19 mouse cellular contexts compared by ENCODE assay signal in the genomic region with DNA sequence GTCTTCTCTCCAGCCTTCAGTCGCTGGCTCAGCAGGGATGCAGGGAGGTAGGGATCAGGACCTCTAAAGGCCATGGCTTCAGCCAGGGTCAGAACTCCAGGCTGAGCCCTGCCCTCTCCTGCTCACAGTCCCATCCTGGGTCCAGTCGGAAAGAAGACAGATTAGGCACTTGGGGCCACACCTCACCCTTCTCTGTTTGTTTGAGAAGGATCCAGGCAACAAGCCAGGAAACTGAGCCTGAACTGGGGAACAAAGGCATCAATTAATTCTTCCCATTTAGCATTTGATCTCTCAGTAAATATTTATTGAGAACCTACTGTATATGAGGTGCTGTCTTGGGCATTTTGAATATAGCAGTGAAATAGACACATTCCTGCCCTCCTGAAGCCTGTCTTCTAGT. TPM values are rescaled to one million over a fixed set of nuclear protein-coding genes. Genes with fewer than 3 reads are reported as not detected.
DNase-seq lines count a peak whose midpoint lies in the region; ATAC-seq and TF ChIP-seq lines count a peak whose summit lies in the region.
"Had no signal": no experiment of that assay in that cellular context is flagged by ENCODE, and none has a peak within 500 bp of the region (broad histone marks: within the 10 kb centered on the region; RNA-seq: fewer than 3 reads in every experiment).

Gene Ccdc33, minus strand, starts transcription at position 153 of the 400 bp plus-strand sequence.

- H3K36me3 ChIP-seq in hindbrain, embryonic 10.5 days = no peaks in the 10 kb centered on the region
- no peaks in the 10 kb centered on the region for H3K36me3 ChIP-seq in hindbrain, embryonic 14.5 days (replicated peaks; ENCODE audit: control insufficient read depth, insufficient read depth)
- no peaks in the 10 kb centered on the region for H3K36me3 ChIP-seq in lung, postnatal 0 days (ENCODE audit: insufficient read depth, low read length)
- H3K36me3 ChIP-seq in embryonic facial prominence, embryonic 10.5 days (replicated peaks) = no peaks in the 10 kb centered on the region
- H3K36me3 ChIP-seq: forebrain, embryonic 15.5 days; heart, embryonic 13.5 days; hindbrain, embryonic 12.5 days had no signal

- 41% methylated on average over 2 of the region's 2 CpGs for WGBS in hindbrain, embryonic 10.5 days
- 35% methylated on average over 2 of the region's 2 CpGs for WGBS in hindbrain, embryonic 14.5 days
- WGBS in lung, postnatal 0 days = 14% methylated on average over 2 of the region's 2 CpGs
- 27% methylated on average over 2 of the region's 2 CpGs for WGBS in embryonic facial prominence, embryonic 10.5 days

- no peak within 1 kb of the TSS for H3K4me2 ChIP-seq in hindbrain, embryonic 14.5 days (replicated peaks)
- no peak within 1 kb of the TSS for H3K4me2 ChIP-seq in lung, postnatal 0 days (replicated peaks; ENCODE audit: low read depth, low read length)
- H3K4me2 ChIP-seq: forebrain, embryonic 15.5 days; heart, embryonic 13.5 days; hindbrain, embryonic 12.5 days had no signal

- no peak for DNase-seq in hindbrain, embryonic 10.5 days (ENCODE audit: low spot score)
- no peak for DNase-seq in hindbrain, embryonic 14.5 days (ENCODE audit: low spot score)
- peak; percentile 59 for DNase-seq in lung, postnatal 10 days
- no peak for DNase-seq in lung, postnatal 0 days (ENCODE audit: low spot score)
- no peak for DNase-seq in embryonic facial prominence, embryonic 10.5 days (ENCODE audit: low spot score)
- DNase-seq in lung, postnatal 36 days = peak; percentile 34
- DNase-seq in layer of hippocampus, adult 9-11 months = no peak
- DNase-seq: adrenal gland, postnatal 14 days; cerebellum, adult 11-12 months; cerebellum, adult 9-10 months; cerebellum, postnatal 25 days; gastrocnemius, postnatal 36 days; heart, adult 11 months; heart, postnatal 36 days had no signal

- no peaks in the 10 kb centered on the region for H3K9me3 ChIP-seq in hindbrain, embryonic 10.5 days
- no peaks in the 10 kb centered on the region for H3K9me3 ChIP-seq in hindbrain, embryonic 14.5 days (ENCODE audit: control insufficient read depth, low read length)
- no peaks in the 10 kb centered on the region for H3K9me3 ChIP-seq in lung, postnatal 0 days (ENCODE audit: low read length)
- no peaks in the 10 kb centered on the region for H3K9me3 ChIP-seq in embryonic facial prominence, embryonic 10.5 days
- H3K9me3 ChIP-seq: forebrain, embryonic 15.5 days; heart, embryonic 13.5 days; hindbrain, embryonic 12.5 days had no signal

- no peak for TF ChIP-seq EP300 in lung, postnatal 0 days (IDR thresholded peaks at IDR 0.05)

- H3K27ac ChIP-seq in hindbrain, embryonic 10.5 days = 0 out of 2 replicates have a peak within 1 kb of the TSS, but pooled peaks have one; percentile 3
- no peak within 1 kb of the TSS for H3K27ac ChIP-seq in hindbrain, embryonic 14.5 days
- no peak within 1 kb of the TSS for H3K27ac ChIP-seq in lung, postnatal 0 days (ENCODE audit: low read length)
- H3K27ac ChIP-seq in embryonic facial prominence, embryonic 10.5 days (replicated peaks) = peak within 1 kb of the TSS; percentile 36; the same call in 1 of the 2 replicates
- H3K27ac ChIP-seq: heart, embryonic 13.5 days; hindbrain, embryonic 12.5 days had no signal

- peaks cover 70% of the 10 kb centered on the region for H3K27me3 ChIP-seq in hindbrain, embryonic 10.5 days (ENCODE audit: insufficient read depth, poor library complexity, severe bottlenecking)
- peaks cover 5% of the 10 kb centered on the region; the same call in 1 of the 2 replicates for H3K27me3 ChIP-seq in hindbrain, embryonic 14.5 days (ENCODE audit: control insufficient read depth, insufficient read depth, low read length)
- H3K27me3 ChIP-seq in lung, postnatal 0 days (replicated peaks; ENCODE audit: insufficient read depth, low read length) = no peaks in the 10 kb centered on the region
- peaks cover 32% of the 10 kb centered on the region for H3K27me3 ChIP-seq in embryonic facial prominence, embryonic 10.5 days (replicated peaks; ENCODE audit: low read depth, poor library complexity, severe bottlenecking)
- H3K27me3 ChIP-seq: forebrain, embryonic 15.5 days had no signal

- H3K9ac ChIP-seq in hindbrain, embryonic 14.5 days = no peak within 1 kb of the TSS
- H3K9ac ChIP-seq in lung, postnatal 0 days (replicated peaks; ENCODE audit: low read depth) = no peak within 1 kb of the TSS
- H3K9ac ChIP-seq: forebrain, embryonic 15.5 days; heart, embryonic 13.5 days; hindbrain, embryonic 12.5 days had no signal

- TF ChIP-seq CTCF in lung, postnatal 0 days (IDR thresholded peaks at IDR 0.05) = no peak

- ATAC-seq in hindbrain, embryonic 14.5 days (ENCODE audit: low FRiP score) = no peak
- ATAC-seq in lung, postnatal 0 days = no peak
- ATAC-seq: forebrain, embryonic 15.5 days had no signal

- H3K4me1 ChIP-seq in hindbrain, embryonic 10.5 days (replicated peaks) = peaks cover 61% of the 10 kb centered on the region
- H3K4me1 ChIP-seq in hindbrain, embryonic 14.5 days (replicated peaks; ENCODE audit: control insufficient read depth, insufficient read depth, low read length) = peaks cover 25% of the 10 kb centered on the region
- H3K4me1 ChIP-seq in lung, postnatal 0 days (ENCODE audit: insufficient read depth, low read depth, low read length) = no peaks in the 10 kb centered on the region
- peaks cover 60% of the 10 kb centered on the region for H3K4me1 ChIP-seq in embryonic facial prominence, embryonic 10.5 days

- no peak within 1 kb of the TSS for H3K4me3 ChIP-seq in hindbrain, embryonic 10.5 days
- no peak within 1 kb of the TSS for H3K4me3 ChIP-seq in hindbrain, embryonic 14.5 days (replicated peaks; ENCODE audit: low read length)
- H3K4me3 ChIP-seq in lung, postnatal 0 days (ENCODE audit: low read depth, low read length) = no peak within 1 kb of the TSS
- H3K4me3 ChIP-seq in embryonic facial prominence, embryonic 10.5 days = no peak within 1 kb of the TSS
- H3K4me3 ChIP-seq: forebrain, embryonic 15.5 days; heart, embryonic 13.5 days; hindbrain, embryonic 12.5 days had no signal

RNA-seq across cellular contexts. Expression of gene Ccdc33, which starts in this region (rescaled TPM):
- 0.90 and 0.99 TPM in 2 replicates for polyA plus RNA-seq in hindbrain, embryonic 10.5 days (2016; fragmentation: Nextera tagmentation; extraction: Ambion mirVana)
- polyA plus RNA-seq in hindbrain, embryonic 14.5 days (2014; fragmentation: Nextera tagmentation; extraction: Ambion mirVana) = 0.13 and 0.43 TPM in 2 replicates
- 3.0 and 3.3 TPM in 2 replicates for polyA plus RNA-seq in lung, postnatal 0 days (2015; fragmentation: Nextera tagmentation; extraction: Ambion mirVana)
- polyA plus RNA-seq in embryonic facial prominence, embryonic 10.5 days (2016; fragmentation: Nextera tagmentation; extraction: Ambion mirVana) = 0.36 and 0.56 TPM in 2 replicates
- polyA plus RNA-seq: C2C12; heart, postnatal 0 days had no signal

Comparison
In these comparisons a context has a peak if more than half of its experiments do, and no peak if none do; other contexts are left out.
1. DNase-seq: peak in lung, postnatal 10 days (single experiment) and lung, postnatal 36 days (single experiment); none in hindbrain, embryonic 10.5 days (single experiment), hindbrain, embryonic 14.5 days (single experiment), lung, postnatal 0 days (single experiment), embryonic facial prominence, embryonic 10.5 days (single experiment) and layer of hippocampus, adult 9-11 months (single experiment).
2. H3K27ac ChIP-seq: peak in hindbrain, embryonic 10.5 days (single experiment) and embryonic facial prominence, embryonic 10.5 days (single experiment); none in hindbrain, embryonic 14.5 days (single experiment) and lung, postnatal 0 days (single experiment).